Mouse (Mus musculus) liver, adult 2 months (tissue): ENCODE results near the gene P4ha1.

Experiments used
- CTCF ChIP-seq: fragments of 200-500 bp; IDR thresholded peaks from 2 replicates; pipeline ENCODE4 v1.5.1; 2011; ENCODE audit warnings: low read depth, low read length, control low read depth
- POLR2A ChIP-seq: fragments of 200-500 bp; IDR thresholded peaks from 2 replicates; pipeline ENCODE4 v1.6.1; 2011; ENCODE audit warnings: low read length, control low read depth; ENCODE audit not compliant: insufficient read depth; ENCODE audit errors: extremely low read depth

DNA sequence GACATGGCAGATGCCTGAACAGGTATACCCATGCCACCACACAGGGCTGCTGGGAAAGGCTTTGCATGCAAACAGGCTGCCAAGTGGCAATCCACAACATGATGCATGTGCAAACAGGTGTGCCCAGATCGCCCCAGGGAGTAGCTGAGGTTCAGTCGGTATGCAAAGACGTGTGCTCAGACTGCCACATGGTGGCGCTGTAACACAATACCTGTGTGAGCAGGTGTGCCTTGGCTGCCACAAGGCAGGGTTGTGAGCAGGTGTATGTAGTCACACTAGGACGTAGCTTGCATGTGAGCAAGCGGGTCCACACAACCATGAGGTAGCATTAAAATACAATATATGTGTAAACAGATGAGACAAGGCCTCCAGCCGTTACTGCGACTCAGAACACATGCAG is 34.0 kb upstream of the P4ha1 start:
- TF ChIP-seq POLR2A: no peak
- peak; percentile 83 for TF ChIP-seq CTCF
